Mouse (Mus musculus): ENCODE results near the gene Syt16. TPM values are rescaled to one million over a fixed set of nuclear protein-coding genes. Genes with fewer than 3 reads are reported as not detected.

Syt16 gene
- polyA plus RNA-seq, 1 experiment from 2014 or later: 95.5 TPM

- Histone ChIP-seq H3K27me3 (ENCODE audit: control insufficient read depth, insufficient read depth, low read length) (no peaks in the 10 kb centered on the region), H3K4me2 (ENCODE audit: low read depth, low read length) (no peak overlapping the region), H3K9ac (replicated peaks; ENCODE audit: low read depth, low read length) (no peak overlapping the region), H3K9me3 (ENCODE audit: control insufficient read depth, low read length) (no peaks in the 10 kb centered on the region), H3K36me3 (ENCODE audit: control insufficient read depth, insufficient read depth, low read length) (no peaks in the 10 kb centered on the region), H3K4me3 (ENCODE audit: low read depth, low read length) (no peak overlapping the region), H3K4me1 (ENCODE audit: control insufficient read depth, insufficient read depth, low read length) (no peaks in the 10 kb centered on the region), H3K27ac (ENCODE audit: low read depth, low read length) (no peak overlapping the region)
- 81% methylated on average over 3 of the region's 3 CpGs for WGBS
- no peak for ATAC-seq (ENCODE audit: low read depth)
Observed at GRCm38 (mm10) chr12:74160791-74161190, 163.3 kb downstream of the Syt16 start.

- H3K36me3 ChIP-seq (ENCODE audit: control insufficient read depth, insufficient read depth, low read length): no peaks in the 10 kb centered on the region
Observed at GRCm38 (mm10) chr12:74163080-74163479, 165.6 kb downstream of the Syt16 start.

DNA sequence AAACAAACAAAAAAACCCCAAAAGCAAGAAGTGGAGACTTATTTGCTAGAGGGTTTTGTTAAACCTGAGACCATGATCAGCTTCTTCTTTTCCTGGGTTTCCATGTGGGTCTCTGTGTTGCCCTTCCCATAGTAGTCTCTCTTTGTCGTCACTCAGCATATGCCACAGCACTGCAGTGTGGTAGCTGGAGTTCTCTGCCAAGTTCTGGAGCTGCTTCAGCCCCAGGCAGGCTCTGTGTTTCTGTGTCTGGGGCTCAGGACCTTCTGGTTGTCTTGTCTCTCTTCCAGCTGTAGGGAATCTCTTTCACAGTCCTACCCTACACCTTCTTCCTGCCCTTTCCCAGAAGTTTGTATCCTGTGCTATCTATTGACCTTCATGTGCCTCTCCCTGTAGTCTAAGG, 173.8 kb downstream of the Syt16 start:
- no peak overlapping the region for H3K4me2 ChIP-seq (ENCODE audit: low read depth, low read length)
- no peaks in the 10 kb centered on the region for H3K9me3 ChIP-seq (ENCODE audit: control insufficient read depth, low read length)
- H3K4me1 ChIP-seq (ENCODE audit: control insufficient read depth, insufficient read depth, low read length): no peaks in the 10 kb centered on the region
- H3K4me3 ChIP-seq (ENCODE audit: low read depth, low read length): no peak overlapping the region
- H3K27ac ChIP-seq (ENCODE audit: low read depth, low read length): no peak overlapping the region
- 89% methylated on average over 1 of the region's 1 CpGs for WGBS
- no peaks in the 10 kb centered on the region for H3K36me3 ChIP-seq (ENCODE audit: control insufficient read depth, insufficient read depth, low read length)
- no peak for ATAC-seq (ENCODE audit: low read depth)
- H3K27me3 ChIP-seq (ENCODE audit: control insufficient read depth, insufficient read depth, low read length): no peaks in the 10 kb centered on the region
- no peak overlapping the region for H3K9ac ChIP-seq (replicated peaks; ENCODE audit: low read depth, low read length)

More at GRCm38 (mm10) chr12:74163080-74163479, 165.6 kb downstream of the Syt16 start:
- no peaks in the 10 kb centered on the region for H3K4me1 ChIP-seq (ENCODE audit: control insufficient read depth, insufficient read depth, low read length)
- no peak for ATAC-seq (ENCODE audit: low read depth)
- no peak overlapping the region for H3K4me3 ChIP-seq (ENCODE audit: low read depth, low read length)
- no peak overlapping the region for H3K27ac ChIP-seq (ENCODE audit: low read depth, low read length)
- H3K9ac ChIP-seq (replicated peaks; ENCODE audit: low read depth, low read length): no peak overlapping the region
- H3K4me2 ChIP-seq (ENCODE audit: low read depth, low read length): no peak overlapping the region
- no peaks in the 10 kb centered on the region for H3K9me3 ChIP-seq (ENCODE audit: control insufficient read depth, low read length)
- WGBS: 87% methylated on average over 2 of the region's 2 CpGs
- H3K27me3 ChIP-seq (ENCODE audit: control insufficient read depth, insufficient read depth, low read length): no peaks in the 10 kb centered on the region

- Histone ChIP-seq H3K9me3 (ENCODE audit: control insufficient read depth, low read length) (no peaks in the 10 kb centered on the region), H3K27me3 (ENCODE audit: control insufficient read depth, insufficient read depth, low read length) (no peaks in the 10 kb centered on the region), H3K27ac (ENCODE audit: low read depth, low read length) (no peak overlapping the region), H3K4me3 (ENCODE audit: low read depth, low read length) (no peak overlapping the region), H3K4me2 (ENCODE audit: low read depth, low read length) (no peak overlapping the region), H3K36me3 (ENCODE audit: control insufficient read depth, insufficient read depth, low read length) (no peaks in the 10 kb centered on the region), H3K4me1 (ENCODE audit: control insufficient read depth, insufficient read depth, low read length) (no peaks in the 10 kb centered on the region), H3K9ac (replicated peaks; ENCODE audit: low read depth, low read length) (no peak overlapping the region)
- no peak for ATAC-seq (ENCODE audit: low read depth)
- 29% methylated on average over 3 of the region's 3 CpGs for WGBS
Observed at GRCm38 (mm10) chr12:74173902-74174301, 176.4 kb downstream of the Syt16 start.

GRCm38 (mm10) chr12:74184596-74184995, 187.1 kb downstream of the Syt16 start:
- Histone ChIP-seq H3K9ac (replicated peaks; ENCODE audit: low read depth, low read length) (no peak overlapping the region), H3K4me2 (ENCODE audit: low read depth, low read length) (no peak overlapping the region), H3K4me1 (ENCODE audit: control insufficient read depth, insufficient read depth, low read length) (no peaks in the 10 kb centered on the region), H3K36me3 (ENCODE audit: control insufficient read depth, insufficient read depth, low read length) (no peaks in the 10 kb centered on the region), H3K4me3 (ENCODE audit: low read depth, low read length) (no peak overlapping the region), H3K27ac (ENCODE audit: low read depth, low read length) (no peak overlapping the region), H3K9me3 (ENCODE audit: control insufficient read depth, low read length) (no peaks in the 10 kb centered on the region), H3K27me3 (ENCODE audit: control insufficient read depth, insufficient read depth, low read length) (no peaks in the 10 kb centered on the region)
- no peak for ATAC-seq (ENCODE audit: low read depth)
- WGBS: 69% methylated on average over 17 of the region's 17 CpGs

GRCm38 (mm10) chr12:74188243-74188785, 190.9 kb downstream of the Syt16 start:
- no peak overlapping the region for H3K4me3 ChIP-seq (ENCODE audit: low read depth, low read length)
- H3K36me3 ChIP-seq (ENCODE audit: control insufficient read depth, insufficient read depth, low read length): no peaks in the 10 kb centered on the region
- H3K4me1 ChIP-seq (ENCODE audit: control insufficient read depth, insufficient read depth, low read length): no peaks in the 10 kb centered on the region
- no peak overlapping the region for H3K4me2 ChIP-seq (ENCODE audit: low read depth, low read length)
- no peak overlapping the region for H3K9ac ChIP-seq (replicated peaks; ENCODE audit: low read depth, low read length)
- WGBS: 80% methylated on average over 11 of the region's 11 CpGs
- no peak for ATAC-seq (ENCODE audit: low read depth)
- no peaks in the 10 kb centered on the region for H3K9me3 ChIP-seq (ENCODE audit: control insufficient read depth, low read length)
- no peaks in the 10 kb centered on the region for H3K27me3 ChIP-seq (ENCODE audit: control insufficient read depth, insufficient read depth, low read length)
- no peak overlapping the region for H3K27ac ChIP-seq (ENCODE audit: low read depth, low read length)

- no peaks in the 10 kb centered on the region for H3K36me3 ChIP-seq (ENCODE audit: control insufficient read depth, insufficient read depth, low read length)
- H3K9ac ChIP-seq (replicated peaks; ENCODE audit: low read depth, low read length): no peak overlapping the region
- H3K27ac ChIP-seq (ENCODE audit: low read depth, low read length): no peak overlapping the region
- no peak overlapping the region for H3K4me2 ChIP-seq (ENCODE audit: low read depth, low read length)
- H3K4me1 ChIP-seq (ENCODE audit: control insufficient read depth, insufficient read depth, low read length): no peaks in the 10 kb centered on the region
- H3K4me3 ChIP-seq (ENCODE audit: low read depth, low read length): no peak overlapping the region
- no peak for ATAC-seq (ENCODE audit: low read depth)
- 48% methylated on average over 7 of the region's 7 CpGs for WGBS
- no peaks in the 10 kb centered on the region for H3K9me3 ChIP-seq (ENCODE audit: control insufficient read depth, low read length)
- no peaks in the 10 kb centered on the region for H3K27me3 ChIP-seq (ENCODE audit: control insufficient read depth, insufficient read depth, low read length)
Observed at GRCm38 (mm10) chr12:74188815-74189214, 191.4 kb downstream of the Syt16 start.

- no peak overlapping the region for H3K4me2 ChIP-seq (ENCODE audit: low read depth, low read length)
- no peak overlapping the region for H3K27ac ChIP-seq (ENCODE audit: low read depth, low read length)
- H3K4me3 ChIP-seq (ENCODE audit: low read depth, low read length): no peak overlapping the region
- no peaks in the 10 kb centered on the region for H3K27me3 ChIP-seq (ENCODE audit: control insufficient read depth, insufficient read depth, low read length)
- no peak for ATAC-seq (ENCODE audit: low read depth)
- H3K4me1 ChIP-seq (ENCODE audit: control insufficient read depth, insufficient read depth, low read length): no peaks in the 10 kb centered on the region
- no peaks in the 10 kb centered on the region for H3K36me3 ChIP-seq (ENCODE audit: control insufficient read depth, insufficient read depth, low read length)
- no peak overlapping the region for H3K9ac ChIP-seq (replicated peaks; ENCODE audit: low read depth, low read length)
- no peaks in the 10 kb centered on the region for H3K9me3 ChIP-seq (ENCODE audit: control insufficient read depth, low read length)
- WGBS: 78% methylated on average over 4 of the region's 4 CpGs
Observed at GRCm38 (mm10) chr12:74189840-74190239, 192.4 kb downstream of the Syt16 start.

DNA sequence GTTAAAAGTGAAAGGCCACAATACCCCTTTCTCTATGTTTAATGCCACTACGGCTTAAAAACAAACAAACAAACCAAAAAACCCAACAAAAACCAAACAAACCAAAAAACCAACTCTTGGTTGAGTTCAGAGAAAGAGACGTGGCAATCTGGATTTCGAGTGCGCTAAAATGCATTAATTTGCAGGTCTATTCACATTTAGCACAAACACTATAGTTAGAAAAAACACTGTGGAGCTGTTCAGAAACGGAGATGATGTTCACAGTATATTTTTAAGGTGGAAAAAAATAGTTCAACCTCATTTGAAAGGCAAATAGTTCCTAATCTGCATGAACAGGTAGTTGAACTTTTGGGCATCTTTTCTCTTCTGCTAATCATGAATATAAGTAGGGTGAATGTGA, 192.8 kb downstream of the Syt16 start:
- Histone ChIP-seq H3K9me3 (ENCODE audit: control insufficient read depth, low read length) (no peaks in the 10 kb centered on the region), H3K4me2 (ENCODE audit: low read depth, low read length) (no peak overlapping the region), H3K4me3 (ENCODE audit: low read depth, low read length) (no peak overlapping the region), H3K9ac (replicated peaks; ENCODE audit: low read depth, low read length) (no peak overlapping the region), H3K27me3 (ENCODE audit: control insufficient read depth, insufficient read depth, low read length) (no peaks in the 10 kb centered on the region), H3K27ac (ENCODE audit: low read depth, low read length) (no peak overlapping the region), H3K4me1 (ENCODE audit: control insufficient read depth, insufficient read depth, low read length) (no peaks in the 10 kb centered on the region), H3K36me3 (ENCODE audit: control insufficient read depth, insufficient read depth, low read length) (no peaks in the 10 kb centered on the region)
- WGBS: 88% methylated on average over 5 of the region's 5 CpGs
- no peak for ATAC-seq (ENCODE audit: low read depth)
